ENCODE assay signal across 27 mouse cellular contexts in genomic region chr1:86951501-86952205, GRCm38 (mm10).
DNase-seq lines count a peak whose midpoint lies in the region; ATAC-seq lines count a peak whose summit lies in the region.
"Had no signal": no experiment of that assay in that cellular context is flagged by ENCODE, and none has a peak within 500 bp of the region (broad histone marks: within the 10 kb centered on the region; RNA-seq: fewer than 3 reads in every experiment).

No protein-coding gene starts in this region.

- no peaks in the 10 kb centered on the region for H3K4me1 ChIP-seq in kidney, embryonic 15.5 days
- no peaks in the 10 kb centered on the region for H3K4me1 ChIP-seq in liver, embryonic 16.5 days (ENCODE audit: control insufficient read depth, low read depth, low read length)
- H3K4me1 ChIP-seq in brown adipose tissue, adult 24 weeks (ENCODE audit: control insufficient read depth, insufficient read depth, insufficient read length, low read length), result peaks cover 7% of the 10 kb centered on the region
- H3K4me1 ChIP-seq: embryonic facial prominence, embryonic 12.5 days; hindbrain, embryonic 10.5 days; hindbrain, embryonic 15.5 days; liver, embryonic 13.5 days had no signal

- H3K27ac ChIP-seq in kidney, embryonic 15.5 days, result no peak overlapping the region
- H3K27ac ChIP-seq in liver, embryonic 16.5 days (ENCODE audit: low read length), result no peak overlapping the region
- H3K27ac ChIP-seq in brown adipose tissue, adult 24 weeks (replicated peaks; ENCODE audit: low read depth, low read length), result 0 out of 2 replicates have a peak overlapping the region, but pooled peaks have one; percentile 30
- H3K27ac ChIP-seq: embryonic facial prominence, embryonic 12.5 days; heart, adult 2 months; heart, embryonic 13.5 days; hindbrain, embryonic 10.5 days; hindbrain, embryonic 15.5 days; liver, embryonic 13.5 days had no signal

- ATAC-seq in kidney, embryonic 15.5 days (replicated peaks; ENCODE audit: low FRiP score), result no peak
- peak; percentile 35; the same call in 1 of the 2 replicates for ATAC-seq in liver, embryonic 16.5 days (ENCODE audit: low read depth)
- ATAC-seq in granulocyte monocyte progenitor cell, adult 5-6 weeks (replicated peaks; ENCODE audit: poor library complexity, severe bottlenecking), result no peak
- ATAC-seq: forebrain, embryonic 14.5 days; inflammation-experienced regulatory T-cells, adult 6 months; Patski had no signal

- DNase-seq in kidney, adult 18-20 months, result peak; percentile 30
- DNase-seq in liver, result no peak
- DNase-seq in heart, adult 9 months (ENCODE audit: low spot score in 2 of 2), result no peak
- DNase-seq: adrenal gland, postnatal 14 days; B cell, adult 2 months; cerebellum, adult 11-12 months; cerebellum, adult 9-11 months; embryo, embryonic 11 days; gastrocnemius, postnatal 25 days; heart, adult 2 months; heart, postnatal 10 days; layer of hippocampus, adult 9-11 months; liver, embryonic 13.5 days; lung, embryonic 14.5 days; lung, postnatal 14 days; midbrain, embryonic 14.5 days had no signal

- H3K27me3 ChIP-seq in kidney, embryonic 15.5 days, result no peaks in the 10 kb centered on the region
- H3K27me3 ChIP-seq in liver, embryonic 16.5 days (ENCODE audit: control insufficient read depth, insufficient read depth, low read depth, low read length), result no peaks in the 10 kb centered on the region
- H3K27me3 ChIP-seq: embryonic facial prominence, embryonic 12.5 days; heart, embryonic 13.5 days; hindbrain, embryonic 15.5 days; liver, embryonic 13.5 days; Patski had no signal

- no peak overlapping the region for H3K4me2 ChIP-seq in kidney, embryonic 15.5 days
- no peak overlapping the region for H3K4me2 ChIP-seq in liver, embryonic 16.5 days (ENCODE audit: low read depth, low read length)
- H3K4me2 ChIP-seq: embryonic facial prominence, embryonic 12.5 days; heart, embryonic 13.5 days; hindbrain, embryonic 15.5 days; liver, embryonic 13.5 days; lung, embryonic 14.5 days had no signal

- no peak overlapping the region for H3K4me3 ChIP-seq in kidney, embryonic 15.5 days (replicated peaks)
- H3K4me3 ChIP-seq in liver, embryonic 16.5 days (ENCODE audit: low read depth, low read length), result no peak overlapping the region
- H3K4me3 ChIP-seq in brown adipose tissue, adult 24 weeks (ENCODE audit: insufficient read depth, low read depth, low read length), result no peak overlapping the region
- H3K4me3 ChIP-seq: embryonic facial prominence, embryonic 12.5 days; heart, adult 2 months; heart, embryonic 13.5 days; hindbrain, embryonic 10.5 days; hindbrain, embryonic 15.5 days; liver, embryonic 13.5 days had no signal

- no peaks in the 10 kb centered on the region for H3K36me3 ChIP-seq in kidney, embryonic 15.5 days
- H3K36me3 ChIP-seq in liver, embryonic 16.5 days (ENCODE audit: control insufficient read depth, insufficient read depth), result no peaks in the 10 kb centered on the region
- H3K36me3 ChIP-seq: embryonic facial prominence, embryonic 12.5 days; heart, embryonic 13.5 days; hindbrain, embryonic 10.5 days; hindbrain, embryonic 15.5 days; liver, embryonic 13.5 days had no signal

- WGBS in kidney, embryonic 15.5 days, result 82% methylated on average over 5 of the region's 5 CpGs
- WGBS in liver, embryonic 16.5 days (ENCODE audit: insufficient replicate concordance), result 48% methylated on average over 5 of the region's 5 CpGs

- H3K9me3 ChIP-seq in kidney, embryonic 15.5 days (replicated peaks), result no peaks in the 10 kb centered on the region
- no peaks in the 10 kb centered on the region for H3K9me3 ChIP-seq in liver, embryonic 16.5 days (replicated peaks; ENCODE audit: control insufficient read depth, low read length)
- H3K9me3 ChIP-seq: embryonic facial prominence, embryonic 12.5 days; heart, embryonic 13.5 days; hindbrain, embryonic 10.5 days; hindbrain, embryonic 15.5 days; liver, embryonic 13.5 days had no signal

- H3K9ac ChIP-seq in kidney, embryonic 15.5 days, result no peak overlapping the region
- no peak overlapping the region for H3K9ac ChIP-seq in liver, embryonic 16.5 days (ENCODE audit: low read depth, low read length)
- H3K9ac ChIP-seq: embryonic facial prominence, embryonic 12.5 days; heart, embryonic 13.5 days; hindbrain, embryonic 15.5 days; liver, embryonic 13.5 days; lung, embryonic 14.5 days had no signal
